Comparison of ENCODE assay signal across 10 mouse cellular contexts in genomic region chr9:31254697-31255004, GRCm38 (mm10). TPM values are rescaled to one million over a fixed set of nuclear protein-coding genes. Genes with fewer than 3 reads are reported as not detected.
DNase-seq lines count a peak whose midpoint lies in the region; ATAC-seq and TF ChIP-seq lines count a peak whose summit lies in the region.
"Had no signal": no experiment of that assay in that cellular context is flagged by ENCODE, and none has a peak within 500 bp of the region (broad histone marks: within the 10 kb centered on the region; RNA-seq: fewer than 3 reads in every experiment).

No protein-coding gene starts in this region.

- no peaks in the 10 kb centered on the region for H3K36me3 ChIP-seq in heart, adult 2 months (ENCODE audit: control insufficient read depth, insufficient read depth, low read length)
- no peaks in the 10 kb centered on the region for H3K36me3 ChIP-seq in G1E (replicated peaks)
- H3K36me3 ChIP-seq in midbrain, embryonic 13.5 days, result no peaks in the 10 kb centered on the region

- no peak for TF ChIP-seq CTCF in heart, adult 2 months (IDR thresholded peaks at IDR 0.05)
- TF ChIP-seq CTCF in G1E (IDR thresholded peaks at IDR 0.05; ENCODE audit: low read depth, low read length), result no peak

- peaks cover 5% of the 10 kb centered on the region for H3K4me1 ChIP-seq in heart, adult 2 months (ENCODE audit: control insufficient read depth, insufficient read depth, low read length)
- peaks cover 65% of the 10 kb centered on the region for H3K4me1 ChIP-seq in G1E (ENCODE audit: insufficient read depth, low read depth, low read length)
- no peaks in the 10 kb centered on the region for H3K4me1 ChIP-seq in midbrain, embryonic 13.5 days (replicated peaks)

- intact Hi-C loops in heart, adult 2 months (cut with DNase I), result loop anchor here (5.0 kb wide), 1 partner anchor 42 kb away; the partner anchor contains the start of gene Aplp2

- WGBS in heart, adult 2 months, result 79% methylated on average over 7 of the region's 7 CpGs
- WGBS in midbrain, embryonic 13.5 days, result 92% methylated on average over 7 of the region's 7 CpGs

- no peaks in the 10 kb centered on the region for H3K79me2 ChIP-seq in heart, adult 2 months (replicated peaks; ENCODE audit: control insufficient read depth, insufficient read depth, low read length)

- no peak overlapping the region for H3K4me2 ChIP-seq in midbrain, embryonic 13.5 days (replicated peaks)

- no peak overlapping the region for H3K4me3 ChIP-seq in heart, adult 2 months
- peak overlapping the region; percentile 67; the same call in 1 of the 2 replicates for H3K4me3 ChIP-seq in G1E (ENCODE audit: low read depth, low read length)
- no peak overlapping the region for H3K4me3 ChIP-seq in midbrain, embryonic 13.5 days (replicated peaks)
- H3K4me3 ChIP-seq: gastrocnemius, adult 2 months had no signal

- no peaks in the 10 kb centered on the region for H3K27me3 ChIP-seq in heart, adult 2 months (ENCODE audit: control insufficient read depth, insufficient read depth, low read length)
- no peaks in the 10 kb centered on the region for H3K27me3 ChIP-seq in G1E (ENCODE audit: insufficient read depth, low read length)
- no peaks in the 10 kb centered on the region for H3K27me3 ChIP-seq in midbrain, embryonic 13.5 days

- peak overlapping the region; percentile 75 for H3K27ac ChIP-seq in heart, adult 2 months
- H3K27ac ChIP-seq in midbrain, embryonic 13.5 days, result no peak overlapping the region

- TF ChIP-seq EP300 in heart, adult 2 months (IDR thresholded peaks at IDR 0.05; ENCODE audit: insufficient read depth, low read depth, low read length), result no peak

- peak in 1 of 2 experiments; percentile 20 for DNase-seq in heart, adult 2 months
- no peak for DNase-seq in heart, postnatal 4 days
- DNase-seq in G1E (ENCODE audit: low spot score), result no peak
- DNase-seq in induced T-regulatory cell, adult 2 months (ENCODE audit: low read depth), result peak; percentile 92
- peak; percentile 63 for DNase-seq in naive thymus-derived CD4-positive, alpha-beta T cell, adult 2 months (ENCODE audit: low read depth)
- DNase-seq in cerebellum, adult 18-20 months, result no peak
- no peak for DNase-seq in ovary, postnatal 36 days (ENCODE audit: low spot score)
- DNase-seq: cerebellum, postnatal 10 days; gastrocnemius, adult 2 months had no signal

- no peaks in the 10 kb centered on the region for H3K9me3 ChIP-seq in G1E (replicated peaks)
- H3K9me3 ChIP-seq in midbrain, embryonic 13.5 days, result no peaks in the 10 kb centered on the region

- peak; percentile 82 for ATAC-seq in G1E (ENCODE audit: extremely low read depth, insufficient number of reproducible peaks, low FRiP score, poor library complexity, severe bottlenecking)
- ATAC-seq in midbrain, embryonic 13.5 days, result no peak

- TF ChIP-seq POLR2A in heart, adult 2 months (IDR thresholded peaks at IDR 0.05; ENCODE audit: insufficient read depth, low read depth, low read length), result no peak

- no peak overlapping the region for H3K9ac ChIP-seq in heart, adult 2 months (ENCODE audit: low read depth, low read length)
- no peak overlapping the region for H3K9ac ChIP-seq in midbrain, embryonic 13.5 days (replicated peaks)

RNA-seq across cellular contexts. Expression of gene Prdm10, which starts 25.7 kb away (rescaled TPM):
- 1 to 10 TPM; 5.1 to 5.4 TPM for total RNA-seq in heart, adult 2 months (2021)
- polyA plus RNA-seq in heart, adult 2 months (2012; rRNA removed), result 4.8 and 5.7 TPM in 2 replicates
- 1 to 10 TPM; 6.8 to 7.5 TPM for total RNA-seq in heart, postnatal 4 days (2021)
- total RNA-seq in G1E (2014; fragmentation: Nextera tagmentation) (12.0 and 19.9 TPM in 2 replicates), G1E (2017) (9.5 and 9.9 TPM in 2 replicates)
- polyA plus RNA-seq in G1E (2012), result 3.6 and 5.3 TPM in 2 replicates
- polyA plus RNA-seq in midbrain, embryonic 13.5 days (2015; fragmentation: Nextera tagmentation; extraction: Ambion mirVana), result 9.1 and 9.5 TPM in 2 replicates

RNA-seq across cellular contexts. Expression of gene Aplp2, which starts 43.0 kb away (rescaled TPM):
- total RNA-seq in heart, adult 2 months (2021), result 100 to 1,000 TPM; 285 to 294 TPM
- 413 and 640 TPM in 2 replicates for polyA plus RNA-seq in heart, adult 2 months (2012; rRNA removed)
- 100 to 1,000 TPM; 311 to 312 TPM for total RNA-seq in heart, postnatal 4 days (2021)
- total RNA-seq in G1E (2014; fragmentation: Nextera tagmentation) (721 and 724 TPM in 2 replicates), G1E (2017) (454 and 492 TPM in 2 replicates)
- polyA plus RNA-seq in G1E (2012), result 65.1 and 79.4 TPM in 2 replicates
- polyA plus RNA-seq in midbrain, embryonic 13.5 days (2015; fragmentation: Nextera tagmentation; extraction: Ambion mirVana), result 233 and 270 TPM in 2 replicates

Comparison
In these comparisons a context has a peak if more than half of its experiments do, and no peak if none do; other contexts are left out.
1. DNase-seq: peak in induced T-regulatory cell, adult 2 months (single experiment) and naive thymus-derived CD4-positive, alpha-beta T cell, adult 2 months (single experiment); none in heart, postnatal 4 days (single experiment), G1E (single experiment), cerebellum, adult 18-20 months (0 of 2) and ovary, postnatal 36 days (single experiment).